Mouse (Mus musculus): ENCODE measurements around the gene Gsto2.

GRCm38 (mm10) chr19:47910751-47911150 is 45.4 kb downstream of the Gsto2 start:
- no peak for TF ChIP-seq CTCF (IDR thresholded peaks at IDR 0.05; ENCODE audit: control insufficient read depth, insufficient read depth, low read length)
- TF ChIP-seq POLR2A (IDR thresholded peaks at IDR 0.05; ENCODE audit: borderline replicate concordance, control insufficient read depth, low read depth, low read length) = no peak
